Mouse (Mus musculus) liver, embryonic 11.5 days (tissue): ENCODE results near the gene Vmp1. TPM values are rescaled to one million over a fixed set of nuclear protein-coding genes. Genes with fewer than 3 reads are reported as not detected.

Source experiments
- ATAC-seq: fragments of 200-750 bp; cut with Nextera tagmentation; replicated peaks from 2 replicates; pipeline ENCODE4 v1.8.0; 2017; ENCODE audit warnings: moderate number of reproducible peaks, mild to moderate bottlenecking, moderate TSS enrichment, moderate library complexity; ENCODE audit not compliant: low FRiP score
- DNase-seq: peaks from one replicate; pipeline ENCODE4 v3.0.0-alpha.2; 2017; ENCODE audit warnings: low spot score
- H3K27ac ChIP-seq: fragments of 300-500 bp; sonication (generic); 2 replicates; pipeline ENCODE4 v1.5.1; 2014; ENCODE audit warnings: mild to moderate bottlenecking, low read depth, low read length, control low read depth
- H3K27me3 ChIP-seq: fragments of 300-500 bp; sonication (generic); replicated peaks from 2 replicates; pipeline ENCODE4 v1.6.1; 2014; ENCODE audit warnings: low read length, mixed read lengths; ENCODE audit not compliant: control insufficient read depth, insufficient read depth
- H3K36me3 ChIP-seq: fragments of 300-500 bp; sonication (generic); 2 replicates; pipeline ENCODE4 v1.6.1; 2014; ENCODE audit warnings: mild to moderate bottlenecking, low read length, moderate library complexity, mixed read lengths; ENCODE audit not compliant: control insufficient read depth, insufficient read depth
- H3K4me1 ChIP-seq: fragments of 300-500 bp; sonication (generic); replicated peaks from 2 replicates; pipeline ENCODE4 v1.6.1; 2014; ENCODE audit warnings: low read length, mixed read lengths; ENCODE audit not compliant: control insufficient read depth, insufficient read depth
- H3K4me2 ChIP-seq: fragments of 300-500 bp; sonication (generic); 2 replicates; pipeline ENCODE4 v1.6.1; 2014; ENCODE audit warnings: mild to moderate bottlenecking, control low read depth, moderate library complexity
- H3K4me3 ChIP-seq: fragments of 300-500 bp; sonication (generic); 2 replicates; pipeline ENCODE4 v1.5.1; 2014; ENCODE audit warnings: low read depth, low read length, control low read depth
- H3K9ac ChIP-seq: fragments of 300-500 bp; sonication (generic); 2 replicates; pipeline ENCODE4 v1.6.1; 2014; ENCODE audit warnings: low read depth, low read length, control low read depth
- H3K9me3 ChIP-seq: fragments of 300-500 bp; sonication (generic); 2 replicates; pipeline ENCODE4 v1.6.1; 2016; ENCODE audit warnings: low read length, inconsistent platforms, mixed read lengths; ENCODE audit not compliant: control insufficient read depth
- WGBS: fragments of 180-500 bp; shearing (Covaris S2); extraction: QIAGEN DNeasy Blood & Tissue Kit; methylation state at CpG from one replicate; pipeline ENCODE4 v1.1.7; 2014; 5-methylcytosine and 5-hydroxymethylcytosine counted together
- polyA plus RNA-seq: library from polyadenylated mRNA; unstranded; fragments of >200 nt; fragmentation: Nextera tagmentation; extraction: Ambion mirVana; gene quantifications from 2 replicates; pipeline ENCODE4 v1.2.1, GENCODE M21; 2014

Vmp1 gene
- polyA plus RNA-seq, 1 experiment from 2014 or later = 112 TPM

- Histone ChIP-seq H3K4me1 (peaks cover 49% of the 10 kb centered on the region), H3K9ac (no peak overlapping the region)
Observed at GRCm38 (mm10) chr11:86579731-86580318, 103.8 kb downstream of the Vmp1 start.

DNA sequence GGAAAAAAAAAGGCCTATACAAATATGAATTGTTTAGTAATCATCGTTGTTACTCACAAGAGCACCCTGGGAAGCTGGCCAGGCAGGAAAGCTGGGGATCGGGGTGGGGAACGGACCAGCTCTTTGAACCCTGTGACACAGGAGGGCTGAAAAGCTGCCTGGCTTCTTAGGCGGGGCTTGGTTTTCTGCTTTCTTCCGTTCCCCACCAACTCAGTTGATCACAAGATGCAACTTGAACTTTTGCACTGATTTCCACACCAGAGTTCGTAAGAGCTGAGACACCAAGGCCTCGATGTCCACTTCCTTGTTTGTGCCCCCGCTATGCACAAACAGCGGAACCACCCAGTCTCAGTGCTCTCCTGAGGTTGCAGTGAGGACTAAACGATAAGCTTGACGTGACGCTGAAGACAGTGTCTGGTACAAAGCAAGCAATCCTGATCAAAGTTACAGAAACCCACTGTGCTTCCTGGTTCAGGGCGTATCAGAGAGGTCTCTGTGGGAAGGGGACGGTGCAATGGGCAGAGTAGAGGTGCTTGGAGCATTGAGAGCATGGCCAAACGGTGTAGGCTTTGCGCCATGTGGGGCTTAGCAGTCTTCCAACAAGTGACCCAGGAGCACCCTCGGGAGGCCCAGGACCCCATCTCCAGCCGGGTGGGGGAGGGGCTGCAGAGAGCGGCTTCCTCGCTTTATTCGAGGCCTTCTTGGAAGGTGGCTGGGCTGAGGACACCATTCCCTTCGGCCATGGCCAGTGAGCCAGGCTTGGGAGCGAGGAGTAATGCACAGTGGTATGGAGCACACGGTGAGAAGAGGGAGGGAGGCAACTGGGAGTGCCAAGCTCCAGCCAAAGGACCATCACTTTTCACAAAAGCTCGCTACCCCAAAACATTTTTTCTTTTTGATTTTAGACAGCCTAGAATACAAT lies 104.6 kb downstream of the Vmp1 start:
- Histone ChIP-seq H3K27me3 (no peaks in the 10 kb centered on the region), H3K27ac (peak overlapping the region; percentile 2; the same call in 1 of the 2 replicates), H3K36me3 (no peaks in the 10 kb centered on the region), H3K9ac (no peak overlapping the region), H3K4me2 (peak overlapping the region; percentile 40), H3K9me3 (no peaks in the 10 kb centered on the region), H3K4me1 (peaks cover 43% of the 10 kb centered on the region), H3K4me3 (no peak overlapping the region)
- ATAC-seq (peak; percentile 32; the same call in 1 of the 2 replicates), DNase-seq (no peak)
- 52% methylated on average over 25 of the region's 25 CpGs for WGBS

More at GRCm38 (mm10) chr11:86579731-86580318, 103.8 kb downstream of the Vmp1 start:
- no peaks in the 10 kb centered on the region for H3K9me3 ChIP-seq
- peaks cover under 1% of the 10 kb centered on the region; the same call in 1 of the 2 replicates for H3K36me3 ChIP-seq
- no peaks in the 10 kb centered on the region for H3K27me3 ChIP-seq
- no peak overlapping the region for H3K4me2 ChIP-seq
- DNase-seq (no peak), ATAC-seq (no peak)
- H3K4me3 ChIP-seq = no peak overlapping the region
- WGBS = 77% methylated on average over 10 of the region's 10 CpGs
- H3K27ac ChIP-seq = no peak overlapping the region

DNA sequence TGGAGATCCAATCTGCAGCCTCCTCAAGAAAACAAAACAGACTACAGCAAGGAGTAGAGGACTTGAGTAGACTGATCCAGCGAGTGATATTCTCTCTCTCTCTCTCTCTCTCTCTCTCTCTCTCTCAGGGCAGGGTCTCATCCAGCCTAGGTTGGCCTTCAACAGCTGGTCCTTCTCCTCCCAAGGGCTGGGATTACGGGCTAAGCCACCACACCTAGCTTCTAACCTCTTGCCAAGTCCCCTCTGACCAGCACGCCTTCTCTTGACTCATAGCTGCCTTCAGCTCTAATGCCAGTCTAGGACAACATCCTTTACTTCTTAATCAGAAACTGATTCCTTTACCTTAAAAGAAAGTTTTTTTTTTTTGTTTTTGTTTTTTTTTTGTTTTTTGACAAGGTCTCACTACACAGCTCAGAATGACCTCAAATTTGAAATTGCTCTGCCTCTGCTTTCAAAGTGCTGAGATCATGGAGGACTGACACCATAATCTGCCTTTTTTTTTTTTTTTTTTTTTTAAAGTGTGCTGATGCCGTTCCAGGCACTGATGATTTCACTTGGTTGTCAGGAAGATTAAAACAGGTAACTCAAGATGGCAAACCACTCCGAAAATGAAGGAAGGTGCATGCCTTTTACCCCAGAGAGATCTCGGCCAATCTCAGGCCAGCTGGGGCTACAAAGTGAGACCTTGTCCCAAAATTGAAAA lies 105.4 kb downstream of the Vmp1 start:
- Histone ChIP-seq H3K4me3 (no peak overlapping the region), H3K9ac (no peak overlapping the region), H3K4me2 (peak overlapping the region; percentile 40; the same call in 1 of the 2 replicates), H3K27ac (peak overlapping the region; percentile 53), H3K9me3 (no peaks in the 10 kb centered on the region), H3K36me3 (no peaks in the 10 kb centered on the region), H3K4me1 (peaks cover 41% of the 10 kb centered on the region), H3K27me3 (no peaks in the 10 kb centered on the region)
- 74% methylated on average over 6 of the region's 6 CpGs for WGBS
- DNase-seq = no peak
- no peak for ATAC-seq

DNA sequence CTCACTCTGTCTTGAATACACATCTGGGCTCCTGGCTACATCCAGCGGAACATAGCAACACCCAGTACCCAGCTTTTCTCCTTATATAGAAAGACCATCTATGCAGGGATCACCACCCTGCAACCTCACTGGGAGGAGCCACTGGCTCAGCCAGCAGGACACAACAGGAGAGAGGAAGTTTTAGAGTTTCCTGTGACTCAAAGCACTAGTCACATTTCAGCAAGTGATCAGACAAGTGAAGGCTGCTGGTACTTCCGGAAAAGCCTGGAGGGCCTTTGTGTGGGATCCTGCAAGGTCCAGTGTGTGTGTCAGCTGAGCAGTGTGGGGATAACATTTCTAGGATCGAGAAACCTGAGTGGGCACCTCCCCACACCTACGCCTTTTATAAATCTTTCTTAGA lies 106.4 kb downstream of the Vmp1 start:
- Histone ChIP-seq H3K27me3 (no peaks in the 10 kb centered on the region), H3K4me3 (no peak overlapping the region), H3K9me3 (no peaks in the 10 kb centered on the region), H3K36me3 (no peaks in the 10 kb centered on the region), H3K27ac (peak overlapping the region; percentile 53), H3K9ac (no peak overlapping the region), H3K4me1 (peaks cover 41% of the 10 kb centered on the region), H3K4me2 (no peak overlapping the region)
- DNase-seq (no peak), ATAC-seq (0 out of 2 replicates have a peak, but pooled peaks have one; percentile 25)
- 50% methylated on average over 4 of the region's 4 CpGs for WGBS

DNA sequence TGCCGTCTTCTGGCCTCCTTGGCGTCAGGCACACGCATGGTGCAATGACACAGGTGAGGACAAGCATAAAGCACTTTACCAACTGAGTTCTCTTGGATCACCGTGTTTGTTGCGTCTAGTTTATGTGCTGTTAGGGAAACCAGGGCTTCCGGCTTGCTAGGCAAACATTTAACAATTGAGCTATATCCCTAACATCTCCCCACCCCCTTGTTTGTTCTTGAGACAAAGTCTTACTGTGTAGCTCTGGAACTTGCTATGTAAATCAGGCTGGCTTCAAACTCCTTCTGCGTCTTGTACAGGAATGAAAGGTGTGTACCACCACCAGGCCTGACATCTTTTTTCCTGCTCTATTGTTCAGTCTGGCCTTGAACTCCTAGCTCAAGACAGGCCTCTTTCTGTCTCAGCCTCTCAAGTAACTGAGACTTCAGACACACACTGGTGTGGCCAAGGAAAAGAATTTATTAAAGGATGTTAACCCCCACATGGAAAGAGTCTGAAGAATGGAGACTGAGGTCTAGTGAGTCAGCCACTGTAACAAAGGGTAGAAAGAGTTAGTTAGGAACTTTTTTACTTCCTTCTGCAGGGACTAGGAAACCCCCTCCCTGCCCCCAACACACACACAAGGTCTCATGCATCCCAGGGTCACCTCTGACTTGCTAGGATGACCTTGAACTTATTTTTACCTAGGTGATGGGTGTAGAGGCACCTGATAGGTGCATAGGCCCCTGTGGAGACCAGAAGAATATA lies 107.8 kb downstream of the Vmp1 start:
- Histone ChIP-seq H3K9ac (no peak overlapping the region), H3K4me3 (no peak overlapping the region), H3K9me3 (no peaks in the 10 kb centered on the region), H3K27ac (no peak overlapping the region), H3K36me3 (no peaks in the 10 kb centered on the region), H3K4me2 (no peak overlapping the region), H3K4me1 (peaks cover 34% of the 10 kb centered on the region), H3K27me3 (no peaks in the 10 kb centered on the region)
- 84% methylated on average over 7 of the region's 7 CpGs for WGBS
- DNase-seq (no peak), ATAC-seq (no peak)

DNA sequence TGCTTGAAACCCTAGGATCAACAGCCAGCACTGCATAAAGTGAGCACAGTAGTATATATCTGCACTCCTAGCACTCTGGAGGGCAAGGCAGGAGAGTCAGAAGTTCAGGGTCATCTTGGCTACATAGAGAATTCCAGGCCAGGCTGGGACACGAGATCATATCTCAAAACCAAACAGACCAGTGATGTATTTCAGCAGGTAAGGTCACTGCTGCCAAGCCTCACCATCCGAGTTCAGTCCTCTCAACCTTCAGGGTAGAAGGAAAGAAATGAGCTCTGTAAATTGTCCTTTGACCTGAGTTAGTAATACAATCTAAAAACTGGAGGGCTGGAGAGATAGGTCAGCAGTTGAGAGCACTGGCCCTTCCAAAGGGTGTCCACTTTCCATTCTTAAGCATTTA lies 109.2 kb downstream of the Vmp1 start:
- Histone ChIP-seq H3K27ac (no peak overlapping the region), H3K4me3 (no peak overlapping the region), H3K9me3 (no peaks in the 10 kb centered on the region), H3K36me3 (no peaks in the 10 kb centered on the region), H3K27me3 (no peaks in the 10 kb centered on the region), H3K9ac (no peak overlapping the region), H3K4me2 (no peak overlapping the region), H3K4me1 (peaks cover 21% of the 10 kb centered on the region)
- ATAC-seq = no peak
- no peak for DNase-seq
- 47% methylated on average over 2 of the region's 2 CpGs for WGBS

DNA sequence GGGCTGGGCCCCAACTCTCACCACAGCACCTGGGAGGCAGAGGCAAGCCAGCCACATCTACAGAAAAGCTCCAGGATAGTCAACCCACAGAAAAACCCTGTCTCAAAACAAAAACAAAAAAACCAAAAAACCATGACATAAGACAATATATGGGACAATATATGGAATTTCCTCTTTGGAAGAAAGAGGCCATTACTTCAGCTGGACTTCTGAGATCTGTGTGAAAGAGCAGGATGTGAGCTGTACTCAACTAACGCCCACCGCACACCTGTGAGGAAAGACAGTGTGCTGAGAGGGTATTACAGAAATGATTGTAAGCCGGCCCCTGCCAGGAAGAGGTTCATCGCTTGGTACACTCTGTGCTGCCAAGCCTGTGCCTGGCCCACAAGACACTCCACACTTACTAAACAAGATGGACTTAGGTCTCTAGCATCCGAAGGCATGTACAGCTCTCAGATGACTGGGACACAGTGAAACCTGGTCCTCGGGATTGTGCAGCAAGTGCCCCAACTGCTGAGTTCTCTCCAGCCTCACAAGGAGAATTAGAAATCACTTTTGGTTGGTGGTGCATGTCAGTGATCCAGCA lies 109.9 kb downstream of the Vmp1 start:
- no peaks in the 10 kb centered on the region for H3K9me3 ChIP-seq
- no peak overlapping the region for H3K4me2 ChIP-seq
- no peak overlapping the region for H3K9ac ChIP-seq
- no peaks in the 10 kb centered on the region for H3K36me3 ChIP-seq
- no peak for ATAC-seq
- H3K27me3 ChIP-seq = no peaks in the 10 kb centered on the region
- no peak for DNase-seq
- H3K27ac ChIP-seq = no peak overlapping the region; the same call in 1 of the 2 replicates
- WGBS = 88% methylated on average over 6 of the region's 6 CpGs
- no peak overlapping the region for H3K4me3 ChIP-seq
- peaks cover 15% of the 10 kb centered on the region for H3K4me1 ChIP-seq

- no peak overlapping the region for H3K27ac ChIP-seq
- H3K9ac ChIP-seq = no peak overlapping the region
- 61% methylated on average over 2 of the region's 2 CpGs for WGBS
- H3K27me3 ChIP-seq = no peaks in the 10 kb centered on the region
- H3K4me3 ChIP-seq = no peak overlapping the region
- H3K9me3 ChIP-seq = no peaks in the 10 kb centered on the region
- no peaks in the 10 kb centered on the region for H3K36me3 ChIP-seq
- H3K4me2 ChIP-seq = no peak overlapping the region
- DNase-seq (no peak), ATAC-seq (no peak)
- peaks cover 7% of the 10 kb centered on the region for H3K4me1 ChIP-seq
Observed at GRCm38 (mm10) chr11:86572623-86573022, 111.0 kb downstream of the Vmp1 start.
